Mouse (Mus musculus) brain, embryonic 14.5 days (tissue): Measurements from ENCODE around the gene Gm19426. TPM values are rescaled to one million over a fixed set of nuclear protein-coding genes. Genes with fewer than 3 reads are reported as not detected.
"Not testable (repeated sequence)": the region's sequence is repeated elsewhere in the genome, so short reads cannot be mapped to it uniquely, and the experiment has no call there.

Source experiments
- DNase-seq: peaks from one replicate; pipeline ENCODE4 v3.0.0-alpha.2; 2011; ENCODE audit warnings: low read depth
- CTCF ChIP-seq: fragments of 200-500 bp; IDR thresholded peaks from 2 replicates; pipeline ENCODE4 v1.5.1; 2012; ENCODE audit warnings: inconsistent platforms, mild to moderate bottlenecking, moderate library complexity, borderline replicate concordance; ENCODE audit not compliant: insufficient read depth, insufficient read length; ENCODE audit errors: extremely low read depth
- POLR2A ChIP-seq: fragments of 200-500 bp; IDR thresholded peaks from 2 replicates; pipeline ENCODE4 v1.6.1; 2012; ENCODE audit warnings: mild to moderate bottlenecking, inconsistent platforms, borderline replicate concordance; ENCODE audit not compliant: poor library complexity, insufficient read depth, insufficient read length, severe bottlenecking; ENCODE audit errors: extremely low read depth
- polyA plus RNA-seq: library from polyadenylated mRNA; depleted of rRNA; stranded (reverse); fragments of >200 nt; gene quantifications from 2 replicates; pipeline ENCODE4 v1.2.3, GENCODE M21; 2012

Gene Gm19426
- polyA plus RNA-seq, 1 experiment: 7.6 TPM

- DNase-seq: peak; percentile 88
- TF ChIP-seq CTCF: no peak
- TF ChIP-seq POLR2A: no peak
Observed at GRCm38 (mm10) chr2:84733579-84734300, 9.7 kb downstream of the Gm19426 start, which contains the start of gene Ypel4. Gene Ypel4 (plus strand): TSS chr2:84734058.

GRCm38 (mm10) chr2:84732394-84732793, 11.1 kb downstream of the Gm19426 start:
- TF ChIP-seq POLR2A (no peak), CTCF (no peak)
- DNase-seq: no peak

- DNase-seq: no peak
- no peak for TF ChIP-seq CTCF
- no peak for TF ChIP-seq POLR2A
Observed at GRCm38 (mm10) chr2:84731206-84731605, 12.2 kb downstream of the Gm19426 start.

GRCm38 (mm10) chr2:84728191-84728590, 15.3 kb downstream of the Gm19426 start:
- not testable (repeated sequence) for DNase-seq

GRCm38 (mm10) chr2:84727172-84727858, 16.1 kb downstream of the Gm19426 start, which contains the start of gene Clp1:
Gene Clp1 (minus strand): TSS chr2:84727350.
- peak; percentile 99 for DNase-seq
- TF ChIP-seq POLR2A: peak; percentile 42; the same call in 1 of the 2 replicates
- no peak for TF ChIP-seq CTCF

GRCm38 (mm10) chr2:84726716-84727115, 16.7 kb downstream of the Gm19426 start:
- no peak for DNase-seq
- TF ChIP-seq POLR2A (no peak), CTCF (no peak)

GRCm38 (mm10) chr2:84725770-84726169, 17.7 kb downstream of the Gm19426 start:
- no peak for DNase-seq
- TF ChIP-seq POLR2A: no peak
- no peak for TF ChIP-seq CTCF

- TF ChIP-seq POLR2A (no peak), CTCF (no peak)
- DNase-seq: no peak
Observed at GRCm38 (mm10) chr2:84723856-84724255, 19.6 kb downstream of the Gm19426 start.

- DNase-seq: no peak
- no peak for TF ChIP-seq POLR2A
- no peak for TF ChIP-seq CTCF
Observed at GRCm38 (mm10) chr2:84721182-84721581, 22.3 kb downstream of the Gm19426 start.

- DNase-seq: no peak
- TF ChIP-seq CTCF: no peak
Observed at GRCm38 (mm10) chr2:84720718-84721117, 22.7 kb downstream of the Gm19426 start.

GRCm38 (mm10) chr2:84717357-84717756, 26.1 kb downstream of the Gm19426 start:
- TF ChIP-seq CTCF (no peak), POLR2A (no peak)
- DNase-seq: no peak

- TF ChIP-seq POLR2A (no peak), CTCF (no peak)
Observed at GRCm38 (mm10) chr2:84716423-84717355, 26.8 kb downstream of the Gm19426 start.

More at GRCm38 (mm10) chr2:84716423-84717355, 26.8 kb downstream of the Gm19426 start:
- no peak for DNase-seq
